Mouse (Mus musculus) heart, adult 2 months (tissue): ENCODE measurements around the gene Iqcf6. TPM values are rescaled to one million over a fixed set of nuclear protein-coding genes. Genes with fewer than 3 reads are reported as not detected.
"Not testable (repeated sequence)": the region's sequence is repeated elsewhere in the genome, so short reads cannot be mapped to it uniquely, and the experiment has no call there.

Experiments used
- DNase-seq, 2 experiments: peaks; one replicate each; pipeline ENCODE4 v3.0.0; 2021
- H3K27ac ChIP-seq: fragments of 200-600 bp; 2 replicates; pipeline ENCODE4 v1.8.1; 2022
- H3K27me3 ChIP-seq: fragments of 200-500 bp; 2 replicates; pipeline ENCODE4 v1.6.1; 2012; ENCODE audit warnings: mild to moderate bottlenecking, low read length, inconsistent platforms, mixed read lengths; ENCODE audit not compliant: control insufficient read depth, insufficient read depth
- H3K36me3 ChIP-seq: fragments of 200-500 bp; 2 replicates; pipeline ENCODE4 v1.6.1; 2012; ENCODE audit warnings: low read length, inconsistent platforms; ENCODE audit not compliant: control insufficient read depth, insufficient read depth
- H3K4me1 ChIP-seq: fragments of 200-500 bp; 2 replicates; pipeline ENCODE4 v1.6.1; 2011; ENCODE audit warnings: low read length; ENCODE audit not compliant: control insufficient read depth, insufficient read depth
- H3K4me3 ChIP-seq: fragments of 200-600 bp; 2 replicates; pipeline ENCODE4 v1.8.1; 2022
- H3K79me2 ChIP-seq: fragments of 200-500 bp; replicated peaks from 2 replicates; pipeline ENCODE4 v1.6.1; 2012; ENCODE audit warnings: mild to moderate bottlenecking, inconsistent platforms, low read length, moderate library complexity, mixed read lengths; ENCODE audit not compliant: control insufficient read depth, insufficient read depth
- H3K9ac ChIP-seq: fragments of 200-500 bp; 2 replicates; pipeline ENCODE4 v1.6.1; 2012; ENCODE audit warnings: low read depth, mild to moderate bottlenecking, control low read depth, inconsistent platforms, low read length, mixed read lengths
- CTCF ChIP-seq: fragments of 200-600 bp; IDR thresholded peaks from 2 replicates; pipeline ENCODE4 v1.8.1; 2022; ENCODE audit warnings: antibody characterized with exemption, mild to moderate bottlenecking, moderate library complexity
- EP300 ChIP-seq: fragments of 200-500 bp; IDR thresholded peaks from 2 replicates; pipeline ENCODE4 v1.6.1; 2011; ENCODE audit warnings: low read depth, low read length, control low read depth; ENCODE audit not compliant: insufficient read depth
- POLR2A ChIP-seq: fragments of 200-500 bp; IDR thresholded peaks from 2 replicates; pipeline ENCODE4 v1.6.1; 2011; ENCODE audit warnings: mild to moderate bottlenecking, low read depth, low read length, control low read depth; ENCODE audit not compliant: insufficient read depth
- WGBS: fragments of 180-500 bp; shearing (Covaris S2); methylation state at CpG from one replicate; pipeline ENCODE4 v1.1.7; 2018; 5-methylcytosine and 5-hydroxymethylcytosine counted together
- intact Hi-C: fragments of 180-260 bp; cut with DNase I; formaldehyde crosslinking; loops from one replicate; pipeline ENCODE4 v1.15.1; 2025
- long read RNA-seq: library from polyadenylated mRNA; stranded (forward); transcript quantifications from one replicate; pipeline ENCODE4 v2.0.0, GENCODE M21; 2021
- polyA plus RNA-seq: library from polyadenylated mRNA; depleted of rRNA; stranded (reverse); fragments of >200 nt; gene quantifications from 2 replicates; pipeline ENCODE4 v1.2.3, GENCODE M21; 2012; rRNA removed
- total RNA-seq, 2 experiments: library from RNA; stranded (reverse); gene quantifications; 2 replicates each; pipeline ENCODE4 v1.2.3; 2021

Gene Iqcf6
- total RNA-seq (not detected), polyA plus RNA-seq (not detected in 2 replicates)
- long read RNA-seq: 0 reads

GRCm38 (mm10) chr9:106626282-106626681, at the start of gene Iqcf6:
Iqcf6 (plus strand) TSS chr9:106626582.
- no peaks in the 10 kb centered on the region for H3K4me1 ChIP-seq
- no peak within 1 kb of the TSS for H3K4me3 ChIP-seq
- intact Hi-C loops: no loop called here
- no peaks in the 10 kb centered on the region for H3K27me3 ChIP-seq
- DNase-seq: no peak
- 77% methylated on average over 2 of the region's 2 CpGs for WGBS
- no peaks in the 10 kb centered on the region for H3K36me3 ChIP-seq
- no peaks in the 10 kb centered on the region for H3K79me2 ChIP-seq
- H3K27ac ChIP-seq: no peak within 1 kb of the TSS
- no peak for TF ChIP-seq CTCF
- TF ChIP-seq POLR2A: no peak
- no peak for TF ChIP-seq EP300
- H3K9ac ChIP-seq: no peak within 1 kb of the TSS

- TF ChIP-seq CTCF: no peak
- TF ChIP-seq POLR2A: no peak
- no peak for TF ChIP-seq EP300
- 70% methylated on average over 7 of the region's 7 CpGs for WGBS
- Histone ChIP-seq H3K4me3 (no peak overlapping the region), H3K4me1 (no peaks in the 10 kb centered on the region), H3K9ac (no peak overlapping the region), H3K27ac (no peak overlapping the region), H3K27me3 (0 out of 2 replicates have a peak, but pooled peaks cover 2% of the 10 kb centered on the region), H3K79me2 (no peaks in the 10 kb centered on the region), H3K36me3 (no peaks in the 10 kb centered on the region)
- no peak for DNase-seq
- intact Hi-C loops: no loop called here
These were observed 46.4 kb upstream of the Iqcf6 start for GRCm38 (mm10) chr9:106580016-106580415.

DNA sequence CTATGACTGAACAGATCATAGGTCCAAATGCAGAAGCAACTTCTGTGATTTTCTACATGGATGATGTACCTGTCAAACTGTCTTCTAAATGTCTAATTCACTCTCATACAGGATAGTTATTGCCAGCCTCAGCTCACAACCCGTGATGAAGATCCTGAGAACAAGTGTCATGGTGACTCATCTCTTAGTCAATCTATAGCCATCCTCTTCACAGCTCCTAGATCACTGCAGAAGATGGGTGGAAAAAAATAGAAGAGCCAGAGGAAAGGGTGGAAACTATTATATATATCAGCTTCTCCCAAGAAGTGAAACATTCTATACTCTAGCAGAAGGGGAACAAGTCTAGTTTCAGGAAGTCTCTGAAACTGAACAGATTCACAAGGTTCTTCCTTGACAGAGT, 43.8 kb upstream of the Iqcf6 start:
- Histone ChIP-seq H3K4me1 (no peaks in the 10 kb centered on the region), H3K79me2 (no peaks in the 10 kb centered on the region), H3K27ac (no peak overlapping the region), H3K4me3 (no peak overlapping the region), H3K9ac (no peak overlapping the region), H3K36me3 (no peaks in the 10 kb centered on the region), H3K27me3 (0 out of 2 replicates have a peak, but pooled peaks cover 2% of the 10 kb centered on the region)
- TF ChIP-seq CTCF (no peak), POLR2A (no peak), EP300 (no peak)
- intact Hi-C loops: no loop called here
- 56% methylated on average over 1 of the region's 1 CpGs for WGBS
- no peak for DNase-seq

DNA sequence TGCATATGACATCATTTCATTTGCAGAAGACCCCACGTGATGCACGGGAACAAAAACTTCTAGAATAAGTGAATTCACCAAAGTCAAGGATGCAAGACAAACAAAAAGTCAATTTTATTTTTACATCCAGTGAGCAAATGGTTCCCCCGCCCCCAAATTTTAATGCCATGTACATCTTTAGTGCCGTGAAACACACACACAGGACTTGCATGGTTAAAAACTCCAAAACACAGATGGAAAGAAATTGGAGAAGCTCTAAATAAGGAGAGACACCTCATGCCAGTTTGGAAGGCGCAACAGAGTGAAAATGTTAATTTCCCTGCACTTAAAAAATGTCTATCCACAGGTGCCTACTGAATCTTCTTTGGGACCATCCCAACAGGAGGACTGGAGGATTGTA, 34.2 kb upstream of the Iqcf6 start:
- Histone ChIP-seq H3K9ac (no peak overlapping the region), H3K4me1 (no peaks in the 10 kb centered on the region), H3K27me3 (no peaks in the 10 kb centered on the region), H3K27ac (no peak overlapping the region), H3K79me2 (no peaks in the 10 kb centered on the region), H3K4me3 (no peak overlapping the region), H3K36me3 (no peaks in the 10 kb centered on the region)
- 84% methylated on average over 5 of the region's 5 CpGs for WGBS
- intact Hi-C loops: no loop called here
- no peak for DNase-seq
- TF ChIP-seq CTCF (no peak), POLR2A (no peak), EP300 (no peak)

GRCm38 (mm10) chr9:106595402-106595801, 31.0 kb upstream of the Iqcf6 start:
- H3K79me2 ChIP-seq, H3K27me3 ChIP-seq, H3K27ac ChIP-seq, DNase-seq, H3K4me1 ChIP-seq, intact Hi-C loops, H3K4me3 ChIP-seq, H3K36me3 ChIP-seq, H3K9ac ChIP-seq: not testable (repeated sequence)
- WGBS: 1% methylated on average over 4 of the region's 4 CpGs

DNA sequence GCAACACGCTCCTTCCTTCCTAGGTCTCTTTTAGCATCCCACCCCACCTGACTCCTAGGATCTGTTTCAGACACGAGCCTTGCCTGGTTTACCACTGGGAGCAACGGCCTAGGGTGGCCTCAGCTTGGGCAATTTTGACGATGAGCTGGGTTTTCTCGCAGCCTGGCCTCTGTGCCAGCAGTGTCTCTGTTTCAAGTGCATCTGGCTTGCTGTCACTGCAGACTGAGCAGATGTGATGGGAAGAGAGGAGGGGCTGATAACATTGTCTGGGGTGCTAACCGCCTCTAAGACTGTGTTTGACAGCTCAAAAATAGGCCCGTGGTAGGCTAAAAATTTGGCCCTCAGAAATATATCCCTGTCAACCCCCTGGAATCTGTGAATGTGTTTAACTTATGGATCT, 30.5 kb upstream of the Iqcf6 start:
- Histone ChIP-seq H3K79me2 (no peaks in the 10 kb centered on the region), H3K4me1 (no peaks in the 10 kb centered on the region), H3K27me3 (no peaks in the 10 kb centered on the region), H3K9ac (no peak overlapping the region), H3K36me3 (no peaks in the 10 kb centered on the region), H3K27ac (no peak overlapping the region), H3K4me3 (no peak overlapping the region)
- WGBS: 46% methylated on average over 7 of the region's 7 CpGs
- intact Hi-C loops: no loop called here
- no peak for DNase-seq
- TF ChIP-seq POLR2A: no peak
- no peak for TF ChIP-seq CTCF
- no peak for TF ChIP-seq EP300

GRCm38 (mm10) chr9:106598466-106598865, 27.9 kb upstream of the Iqcf6 start:
- Histone ChIP-seq H3K9ac (no peak overlapping the region), H3K4me1 (no peaks in the 10 kb centered on the region), H3K36me3 (no peaks in the 10 kb centered on the region), H3K27me3 (no peaks in the 10 kb centered on the region), H3K4me3 (no peak overlapping the region), H3K27ac (no peak overlapping the region), H3K79me2 (no peaks in the 10 kb centered on the region)
- DNase-seq: no peak
- TF ChIP-seq CTCF (peak; percentile 16; the same call in 1 of the 2 replicates), EP300 (no peak)
- 39% methylated on average over 7 of the region's 7 CpGs for WGBS
- intact Hi-C loops: no loop called here
